ENCODE assay signal across 20 mouse cellular contexts in genomic region chr2:181266839-181267238, GRCm38 (mm10). TPM values are rescaled to one million over a fixed set of nuclear protein-coding genes. Genes with fewer than 3 reads are reported as not detected.
"Had no signal": no experiment of that assay in that cellular context is flagged by ENCODE, and none has a peak within 500 bp of the region (broad histone marks: within the 10 kb centered on the region; RNA-seq: fewer than 3 reads in every experiment).

No protein-coding gene starts in this region.

- H3K9me3 ChIP-seq: neural tube, embryonic 13.5 days; neural tube, embryonic 15.5 days; stomach, embryonic 15.5 days had no signal

- H3K27me3 ChIP-seq: neural tube, embryonic 13.5 days; neural tube, embryonic 15.5 days; stomach, embryonic 15.5 days had no signal

- H3K27ac ChIP-seq: neural tube, embryonic 13.5 days; neural tube, embryonic 15.5 days; stomach, embryonic 15.5 days; stomach, postnatal 0 days had no signal

- H3K4me1 ChIP-seq: neural tube, embryonic 13.5 days; neural tube, embryonic 15.5 days; stomach, embryonic 15.5 days had no signal

- DNase-seq: retina, postnatal 1 day; right cerebral cortex, adult 18-20 months; right cerebral cortex, postnatal 14 days; right cerebral cortex, postnatal 25 days; right cerebral cortex, postnatal 4 days; spleen, adult 18-20 months; thymus, adult 18-20 months; thymus, adult 2 months; thymus, postnatal 14 days; thymus, postnatal 25 days; thymus, postnatal 36 days; thymus, postnatal 4 days had no signal

- H3K4me2 ChIP-seq: neural tube, embryonic 13.5 days; neural tube, embryonic 15.5 days; stomach, embryonic 15.5 days had no signal

- H3K9ac ChIP-seq: neural tube, embryonic 13.5 days; neural tube, embryonic 15.5 days; stomach, embryonic 15.5 days had no signal

- H3K4me3 ChIP-seq: neural tube, embryonic 13.5 days; neural tube, embryonic 15.5 days; stomach, embryonic 15.5 days had no signal

RNA-seq across cellular contexts. Expression of gene Fndc11, which starts 47.0 kb away (rescaled TPM):
- polyA plus RNA-seq: neural tube, embryonic 13.5 days; neural tube, embryonic 14.5 days had no signal

RNA-seq across cellular contexts. Expression of gene Stmn3, which starts 47.5 kb away (rescaled TPM):
- total RNA-seq: neutrophil, adult 5-6 weeks had no signal
- polyA plus RNA-seq: spleen, adult 2 months; testis, adult 2 months had no signal
